Mouse (Mus musculus) kidney, embryonic 14.5 days (tissue): ENCODE data around the gene Sap18b. TPM values are rescaled to one million over a fixed set of nuclear protein-coding genes. Genes with fewer than 3 reads are reported as not detected.
"Not testable (repeated sequence)": the region's sequence is repeated elsewhere in the genome, so short reads cannot be mapped to it uniquely, and the experiment has no call there.

Source experiments
- ATAC-seq: fragments of 200-750 bp; cut with Nextera tagmentation; 2 replicates; pipeline ENCODE4 v1.8.0; 2017; ENCODE audit warnings: moderate number of reproducible peaks, mild to moderate bottlenecking, moderate TSS enrichment, moderate library complexity; ENCODE audit not compliant: low FRiP score, low TSS enrichment
- H3K27ac ChIP-seq: fragments of 300-500 bp; sonication (generic); 2 replicates; pipeline ENCODE4 v1.5.1; 2014; ENCODE audit warnings: low read depth, mild to moderate bottlenecking, low read length, moderate library complexity, mixed read lengths
- H3K27me3 ChIP-seq: fragments of 300-500 bp; sonication (generic); 2 replicates; pipeline ENCODE4 v1.6.1; 2014; ENCODE audit warnings: mild to moderate bottlenecking, low read length; ENCODE audit not compliant: control insufficient read depth, insufficient read depth
- H3K36me3 ChIP-seq: fragments of 300-500 bp; sonication (generic); 2 replicates; pipeline ENCODE4 v1.6.1; 2014; ENCODE audit warnings: low read length, mixed read lengths; ENCODE audit not compliant: control insufficient read depth, insufficient read depth
- H3K4me1 ChIP-seq: fragments of 300-500 bp; sonication (generic); 2 replicates; pipeline ENCODE4 v1.6.1; 2014; ENCODE audit warnings: low read length, mixed read lengths; ENCODE audit not compliant: control insufficient read depth, insufficient read depth
- H3K4me2 ChIP-seq: fragments of 300-500 bp; sonication (generic); replicated peaks from 2 replicates; pipeline ENCODE4 v1.6.1; 2014; ENCODE audit warnings: low read depth, mild to moderate bottlenecking, low read length
- H3K4me3 ChIP-seq: fragments of 300-500 bp; sonication (generic); 2 replicates; pipeline ENCODE4 v1.5.1; 2014; ENCODE audit warnings: mild to moderate bottlenecking, low read length
- H3K9ac ChIP-seq: fragments of 300-500 bp; sonication (generic); 2 replicates; pipeline ENCODE4 v1.6.1; 2014; ENCODE audit warnings: low read depth, mild to moderate bottlenecking, low read length, moderate library complexity
- H3K9me3 ChIP-seq: fragments of 300-500 bp; sonication (generic); 2 replicates; pipeline ENCODE4 v1.6.1; 2016; ENCODE audit warnings: low read length; ENCODE audit not compliant: control insufficient read depth
- WGBS: fragments of 180-500 bp; shearing (Covaris S2); extraction: QIAGEN DNeasy Blood & Tissue Kit; methylation state at CpG from one replicate; pipeline ENCODE4 v1.1.7; 2014; 5-methylcytosine and 5-hydroxymethylcytosine counted together
- polyA plus RNA-seq: library from polyadenylated mRNA; unstranded; fragments of >200 nt; fragmentation: Nextera tagmentation; extraction: Ambion mirVana; gene quantifications from 2 replicates; pipeline ENCODE4 v1.2.1, GENCODE M21; 2014

Sap18b gene
- polyA plus RNA-seq, 1 experiment from 2014 or later: 359 TPM

DNA sequence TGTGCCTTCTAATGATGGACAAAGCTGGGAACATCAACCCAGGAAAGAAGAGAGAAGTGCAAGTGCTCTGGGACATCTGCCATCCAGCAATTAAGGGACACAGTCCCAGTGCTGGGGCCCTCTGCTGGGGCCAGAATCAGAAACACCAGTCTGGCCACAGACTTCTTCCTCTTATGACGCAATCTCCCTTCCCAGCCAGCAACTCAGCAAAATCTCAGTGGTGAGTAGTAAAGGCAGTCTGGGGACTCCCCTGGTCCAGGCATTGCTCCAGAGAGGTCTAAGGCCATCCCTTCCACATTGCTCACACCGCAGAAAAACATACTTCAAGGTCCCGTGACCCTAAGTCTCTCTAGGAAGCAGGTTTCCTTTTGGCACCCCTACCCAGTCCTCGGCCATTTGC lies 27.1 kb downstream of the Sap18b start:
- Histone ChIP-seq H3K27ac (no peak overlapping the region), H3K4me1 (peaks cover 8% of the 10 kb centered on the region), H3K4me2 (peak overlapping the region; percentile 70), H3K9ac (peak overlapping the region; percentile 65; the same call in 1 of the 2 replicates), H3K9me3 (no peaks in the 10 kb centered on the region), H3K4me3 (peak overlapping the region; percentile 73), H3K36me3 (no peaks in the 10 kb centered on the region), H3K27me3 (no peaks in the 10 kb centered on the region)
- 60% methylated on average over 4 of the region's 4 CpGs for WGBS
- ATAC-seq: no peak

DNA sequence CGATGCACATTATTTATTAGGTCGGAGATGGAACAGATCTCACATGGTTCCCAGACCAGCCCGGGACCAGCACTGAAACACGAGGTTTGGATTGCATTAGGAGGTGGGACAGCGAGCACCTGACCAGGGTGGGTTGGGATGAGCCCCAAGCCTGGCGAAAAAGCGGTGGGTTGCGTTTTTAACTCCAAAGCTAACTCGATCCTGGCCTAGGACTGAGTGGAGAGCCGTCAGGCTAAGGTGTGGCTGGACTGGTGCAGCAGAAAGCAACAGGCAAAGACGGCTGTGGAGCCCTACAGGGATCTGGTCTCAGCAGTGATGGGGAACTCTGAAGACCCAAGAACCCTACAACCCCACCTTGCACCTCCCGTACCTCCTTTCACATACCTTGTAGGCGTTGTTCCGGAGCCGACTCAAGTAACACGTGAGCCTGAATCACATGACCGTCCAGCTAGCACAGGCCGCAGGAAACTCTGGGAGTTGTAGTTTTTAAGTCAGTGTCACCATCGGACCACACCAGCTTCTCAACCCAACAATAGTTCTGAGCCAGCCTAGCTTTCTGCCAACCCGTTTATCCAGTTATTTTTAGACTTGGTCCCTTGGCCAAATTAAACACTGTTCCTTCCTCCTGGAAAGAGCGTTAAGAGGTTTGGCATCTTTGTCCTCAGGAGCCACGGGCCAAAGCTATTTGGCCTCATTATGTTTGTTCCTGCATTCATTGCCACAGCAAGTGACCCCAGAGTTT lies 28.1 kb downstream of the Sap18b start, which contains the start of gene Slc38a7:
TSS of gene Slc38a7 (minus strand) at position 438 of the 742 bp plus-strand sequence.
- H3K4me1 ChIP-seq: peaks cover 8% of the 10 kb centered on the region
- no peaks in the 10 kb centered on the region for H3K36me3 ChIP-seq
- peak within 1 kb of the TSS; percentile 70 for H3K4me2 ChIP-seq
- no peak within 1 kb of the TSS for H3K27ac ChIP-seq
- WGBS: 16% methylated on average over 22 of the region's 22 CpGs
- peak within 1 kb of the TSS; percentile 65 for H3K9ac ChIP-seq
- H3K27me3 ChIP-seq: no peaks in the 10 kb centered on the region
- no peaks in the 10 kb centered on the region for H3K9me3 ChIP-seq
- ATAC-seq: peak; percentile 98
- peak within 1 kb of the TSS; percentile 73 for H3K4me3 ChIP-seq

DNA sequence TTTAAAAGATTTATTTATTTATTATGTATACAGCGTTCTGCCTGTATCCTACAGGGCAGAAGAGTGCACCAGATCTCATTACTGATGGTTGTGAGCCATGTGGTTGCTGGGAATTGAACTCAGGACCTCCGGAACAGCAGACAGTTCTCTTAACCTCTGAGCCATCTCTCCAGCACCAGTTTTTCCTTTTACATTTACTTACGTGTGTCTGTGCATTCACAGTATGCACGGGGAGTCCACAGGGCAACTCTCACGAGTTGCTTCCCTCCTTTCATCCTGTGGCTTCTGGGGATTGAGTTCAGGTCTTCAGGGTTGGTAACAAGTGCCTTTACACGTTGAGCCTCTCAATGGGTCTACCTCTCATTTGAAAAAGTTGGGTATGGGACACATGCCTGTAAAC lies 29.0 kb downstream of the Sap18b start:
- peaks cover 8% of the 10 kb centered on the region for H3K4me1 ChIP-seq
- H3K36me3 ChIP-seq: no peaks in the 10 kb centered on the region
- no peak overlapping the region for H3K9ac ChIP-seq
- no peaks in the 10 kb centered on the region for H3K9me3 ChIP-seq
- WGBS: 86% methylated on average over 6 of the region's 6 CpGs
- H3K27ac ChIP-seq: no peak overlapping the region
- no peak for ATAC-seq
- H3K4me3 ChIP-seq: no peak overlapping the region
- H3K27me3 ChIP-seq: no peaks in the 10 kb centered on the region
- no peak overlapping the region for H3K4me2 ChIP-seq

DNA sequence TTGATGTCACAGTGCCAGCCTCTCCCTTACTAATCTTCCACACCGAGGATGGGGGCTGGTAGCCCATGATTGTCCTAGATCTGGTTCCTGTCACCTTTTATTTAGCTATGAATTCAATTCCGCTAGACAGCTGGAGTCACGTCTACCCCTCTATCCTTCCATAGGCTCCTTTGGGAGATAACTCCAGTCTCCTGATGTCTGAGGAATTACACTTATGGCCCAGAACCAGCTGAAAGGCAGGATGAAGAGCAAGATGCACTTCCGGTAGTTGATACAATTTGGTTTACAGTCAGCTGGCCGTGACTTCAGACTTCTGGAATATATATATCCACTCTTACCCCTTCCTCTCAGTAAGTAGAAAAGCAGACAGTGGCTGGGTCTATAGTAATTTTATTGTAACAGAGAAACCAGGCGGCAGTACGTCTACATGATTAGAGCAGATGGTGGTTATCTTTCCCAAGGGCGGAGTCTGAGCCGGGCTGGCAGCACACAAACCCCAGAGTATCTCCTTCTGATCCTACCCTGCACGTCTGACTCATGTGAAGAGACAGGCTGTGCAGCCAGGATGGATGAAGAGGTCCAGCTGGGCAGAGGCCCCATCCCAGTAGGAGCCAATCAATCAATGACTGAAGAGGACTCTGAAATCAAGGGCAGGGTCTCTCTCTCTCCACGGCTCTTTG lies 38.8 kb downstream of the Sap18b start:
- H3K36me3 ChIP-seq: peaks cover 35% of the 10 kb centered on the region
- not testable (repeated sequence) for ATAC-seq, H3K4me2 ChIP-seq, H3K9me3 ChIP-seq, H3K9ac ChIP-seq, H3K4me1 ChIP-seq, H3K27me3 ChIP-seq, H3K27ac ChIP-seq, H3K4me3 ChIP-seq
- 92% methylated on average over 10 of the region's 11 CpGs for WGBS

DNA sequence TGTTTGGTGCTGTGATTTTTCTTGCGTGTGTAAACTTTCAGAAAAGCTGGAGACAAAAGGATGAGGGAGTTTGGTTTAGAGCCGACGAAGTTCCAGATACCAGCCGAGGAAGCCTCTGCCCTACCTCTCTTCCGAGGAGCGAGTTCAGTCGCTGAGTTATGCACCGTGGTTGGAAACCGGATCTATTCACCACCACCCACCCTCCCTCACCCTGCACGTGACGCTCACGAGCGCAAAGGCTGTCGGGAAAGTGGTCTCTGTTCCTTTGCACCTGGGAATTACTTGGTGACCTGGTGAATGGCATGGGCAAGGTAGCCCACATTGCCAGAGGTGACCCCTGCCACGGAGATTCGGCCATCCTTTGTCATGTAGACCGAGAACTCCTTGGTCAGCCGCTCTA lies 39.7 kb downstream of the Sap18b start:
- WGBS: 93% methylated on average over 17 of the region's 18 CpGs
- ATAC-seq, H3K4me1 ChIP-seq, H3K27ac ChIP-seq, H3K27me3 ChIP-seq, H3K9me3 ChIP-seq, H3K9ac ChIP-seq, H3K4me3 ChIP-seq, H3K4me2 ChIP-seq: not testable (repeated sequence)
- peaks cover 44% of the 10 kb centered on the region for H3K36me3 ChIP-seq

DNA sequence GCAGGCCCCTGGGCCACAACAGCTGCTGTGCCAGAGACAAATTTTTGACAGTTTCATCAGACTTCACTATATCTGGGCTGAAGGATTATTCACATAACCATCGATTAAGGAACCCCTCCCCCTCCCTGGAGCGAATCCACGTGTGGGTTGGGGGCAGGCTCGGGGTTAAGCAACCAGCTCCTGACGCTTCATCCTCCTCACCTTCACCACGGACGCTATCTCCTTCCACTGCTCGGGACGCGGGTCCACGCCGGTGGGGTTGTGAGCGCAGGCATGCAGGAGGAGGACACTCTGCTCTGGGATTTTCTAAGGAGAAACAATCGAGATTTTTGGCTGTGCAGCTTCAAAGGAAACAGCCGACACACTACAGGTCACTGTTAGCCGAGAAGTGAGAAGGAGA lies 46.5 kb downstream of the Sap18b start:
- no peak overlapping the region for H3K4me3 ChIP-seq
- H3K36me3 ChIP-seq: peaks cover 90% of the 10 kb centered on the region
- ATAC-seq: no peak
- H3K9me3 ChIP-seq: no peaks in the 10 kb centered on the region
- WGBS: 92% methylated on average over 16 of the region's 16 CpGs
- no peak overlapping the region for H3K9ac ChIP-seq
- H3K27ac ChIP-seq: no peak overlapping the region
- H3K27me3 ChIP-seq: no peaks in the 10 kb centered on the region
- H3K4me1 ChIP-seq: no peaks in the 10 kb centered on the region
- H3K4me2 ChIP-seq: no peak overlapping the region

DNA sequence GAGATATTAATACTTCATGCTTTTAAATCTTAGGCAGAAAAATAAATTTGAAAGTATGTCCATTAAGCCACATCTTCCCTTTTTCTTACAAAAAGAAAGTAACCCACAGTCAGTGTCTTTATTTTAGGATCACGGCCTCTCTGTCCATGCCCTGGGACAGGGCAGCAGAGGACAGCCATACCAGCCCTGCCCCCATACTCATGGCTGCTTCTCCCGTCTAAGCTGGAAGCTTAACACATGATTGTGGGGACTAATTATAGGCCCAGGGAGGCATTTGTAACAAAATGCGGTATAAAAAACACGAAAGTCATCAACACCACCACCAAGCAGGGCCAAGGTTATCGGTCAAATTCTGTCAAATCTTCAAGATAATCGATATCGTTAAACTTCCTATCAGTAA lies 50.1 kb downstream of the Sap18b start:
- peaks cover 7% of the 10 kb centered on the region; the same call in 1 of the 2 replicates for H3K4me1 ChIP-seq
- 96% methylated on average over 7 of the region's 7 CpGs for WGBS
- H3K4me3 ChIP-seq: no peak overlapping the region
- H3K9me3 ChIP-seq: no peaks in the 10 kb centered on the region
- ATAC-seq: no peak
- H3K27me3 ChIP-seq: no peaks in the 10 kb centered on the region
- no peak overlapping the region for H3K9ac ChIP-seq
- no peak overlapping the region for H3K27ac ChIP-seq
- peaks cover 63% of the 10 kb centered on the region for H3K36me3 ChIP-seq
- H3K4me2 ChIP-seq: no peak overlapping the region
